Mouse (Mus musculus) lung, adult 2 months (tissue): ENCODE data around the gene Mrpl51. TPM values are rescaled to one million over a fixed set of nuclear protein-coding genes. Genes with fewer than 3 reads are reported as not detected.
A peak's percentile ranks its signal among the peaks of the same experiment; 100 is the strongest.

ENCODE experiments used
- DNase-seq: peaks from one replicate; pipeline ENCODE4 v3.0.0; 2022
- H3K4me1 ChIP-seq: fragments of 200-500 bp; 2 replicates; pipeline ENCODE4 v1.6.1; 2011; ENCODE audit warnings: low read length; ENCODE audit not compliant: control insufficient read depth, insufficient read depth
- H3K4me3 ChIP-seq: fragments of 200-500 bp; replicated peaks from 2 replicates; pipeline ENCODE3; 2011; ENCODE audit warnings: low read depth, mild to moderate bottlenecking, control low read depth, low read length; ENCODE audit errors: extremely low read depth
- CTCF ChIP-seq: fragments of 200-500 bp; IDR thresholded peaks from 2 replicates; pipeline ENCODE4 v1.5.1; 2011; ENCODE audit warnings: mild to moderate bottlenecking, low read length, control low read depth; ENCODE audit not compliant: insufficient read depth
- POLR2A ChIP-seq: fragments of 200-500 bp; IDR thresholded peaks from 2 replicates; pipeline ENCODE4 v1.6.1; 2011; ENCODE audit warnings: low read depth, mild to moderate bottlenecking, control low read depth, low read length, borderline replicate concordance; ENCODE audit errors: extremely low read depth
- WGBS: fragments of 180-500 bp; shearing (Covaris S2); methylation state at CpG from one replicate; pipeline ENCODE4 v1.1.7; 2018; 5-methylcytosine and 5-hydroxymethylcytosine counted together
- polyA plus RNA-seq: library from polyadenylated mRNA; depleted of rRNA; stranded (reverse); fragments of >200 nt; gene quantifications from 2 replicates; pipeline ENCODE4 v1.2.3, GENCODE M21; 2012

Mrpl51 gene
- polyA plus RNA-seq, 1 experiment, result 39.4 TPM

DNA sequence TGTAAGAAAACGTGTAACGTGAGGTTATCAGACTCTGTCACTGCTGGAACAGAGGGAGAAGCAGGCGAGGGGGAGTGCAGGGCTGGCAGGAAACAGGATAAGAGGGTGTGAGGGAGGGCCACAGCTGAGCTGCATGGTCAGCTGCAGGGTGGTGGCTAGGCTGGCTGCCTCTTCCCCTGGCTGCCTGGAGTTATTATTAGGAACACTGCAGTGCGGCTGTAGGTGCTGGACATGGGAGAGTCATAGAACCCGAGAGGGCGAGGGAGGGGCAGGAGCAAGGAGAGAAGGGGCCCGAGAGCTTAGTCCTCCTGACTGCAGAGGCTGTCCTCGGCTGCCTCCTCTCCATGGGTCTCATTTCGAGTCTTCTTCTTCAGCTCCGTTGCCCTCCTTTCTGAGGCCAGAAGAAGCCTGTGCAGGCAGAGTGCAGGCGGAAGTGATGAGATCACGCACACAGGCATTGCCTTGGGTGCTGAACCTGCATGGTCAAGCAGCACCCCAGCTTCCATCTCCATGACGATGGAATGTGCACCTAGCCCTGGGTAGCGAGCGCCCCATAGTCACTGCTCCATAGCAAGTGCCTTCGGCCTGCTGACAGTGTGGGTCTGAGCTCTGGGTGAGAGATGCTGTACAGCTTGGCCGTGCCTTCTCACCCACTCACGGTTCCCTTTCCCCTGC lies 43.2 kb upstream of the Mrpl51 start:
- peak; percentile 16 for DNase-seq
- peaks cover 21% of the 10 kb centered on the region for H3K4me1 ChIP-seq
- TF ChIP-seq CTCF, result no peak
- no peak for TF ChIP-seq POLR2A
- H3K4me3 ChIP-seq, result no peak overlapping the region
- 43% methylated on average over 18 of the region's 18 CpGs for WGBS

DNA sequence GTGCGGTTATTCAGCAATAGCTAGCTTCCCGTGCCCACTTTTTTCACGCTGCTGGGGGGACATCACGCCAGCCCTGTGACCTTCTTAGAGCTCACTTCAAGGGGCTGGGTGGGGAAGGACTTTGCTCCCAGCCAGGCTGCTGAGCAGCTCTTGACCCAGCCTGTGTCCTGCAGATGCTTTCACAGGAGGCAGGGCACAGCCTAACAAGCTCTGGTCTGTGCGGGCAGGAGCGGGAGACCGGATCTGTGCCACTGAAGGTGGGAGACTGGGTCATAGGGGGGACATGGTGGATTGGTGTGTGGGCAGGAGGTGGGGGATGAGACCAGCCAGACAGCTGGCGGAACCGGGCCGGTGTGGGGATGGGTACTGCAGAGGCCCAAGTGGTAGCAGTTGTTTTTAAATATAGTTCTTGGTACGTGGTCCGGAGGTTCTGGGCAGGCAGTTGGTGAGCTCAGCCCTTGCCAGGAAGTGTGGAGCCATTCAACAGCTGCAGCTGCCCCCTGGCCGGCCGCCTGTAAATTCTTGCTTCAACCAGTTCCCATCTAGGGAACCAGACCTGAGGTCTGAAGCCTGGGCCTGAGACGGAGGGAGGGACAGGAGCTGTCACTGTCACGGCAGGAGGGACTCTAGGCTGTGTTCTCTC lies 42.6 kb upstream of the Mrpl51 start:
- 47% methylated on average over 16 of the region's 16 CpGs for WGBS
- no peak for DNase-seq

DNA sequence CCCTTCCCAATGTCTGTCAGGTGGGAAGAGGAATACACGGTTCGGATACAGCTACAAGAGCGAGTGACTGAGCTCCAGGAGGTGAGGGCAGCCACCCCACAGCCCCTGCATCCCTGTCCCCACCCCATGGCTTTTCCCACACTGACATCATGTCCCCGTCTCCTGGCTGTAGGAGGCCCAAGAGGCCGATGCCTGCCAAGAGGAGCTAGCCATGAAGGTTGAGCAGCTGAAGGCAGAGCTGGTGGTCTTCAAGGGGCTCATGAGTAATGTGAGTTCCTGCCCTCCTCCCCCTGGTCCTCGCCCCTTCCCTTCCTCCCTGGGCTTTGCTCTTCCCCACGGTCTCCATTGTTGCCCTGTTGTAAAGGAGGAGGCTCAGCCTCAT lies 42.0 kb upstream of the Mrpl51 start:
- WGBS, result 56% methylated on average over 7 of the region's 7 CpGs
- DNase-seq, result no peak
- Histone ChIP-seq H3K4me1 (peaks cover 21% of the 10 kb centered on the region), H3K4me3 (no peak overlapping the region)
- TF ChIP-seq CTCF, result no peak
- no peak for TF ChIP-seq POLR2A

More for the DNA sequence above, 42.6 kb upstream of the Mrpl51 start:
- H3K4me1 ChIP-seq, result peaks cover 21% of the 10 kb centered on the region
- no peak overlapping the region for H3K4me3 ChIP-seq
- no peak for TF ChIP-seq POLR2A
- TF ChIP-seq CTCF, result no peak

DNA sequence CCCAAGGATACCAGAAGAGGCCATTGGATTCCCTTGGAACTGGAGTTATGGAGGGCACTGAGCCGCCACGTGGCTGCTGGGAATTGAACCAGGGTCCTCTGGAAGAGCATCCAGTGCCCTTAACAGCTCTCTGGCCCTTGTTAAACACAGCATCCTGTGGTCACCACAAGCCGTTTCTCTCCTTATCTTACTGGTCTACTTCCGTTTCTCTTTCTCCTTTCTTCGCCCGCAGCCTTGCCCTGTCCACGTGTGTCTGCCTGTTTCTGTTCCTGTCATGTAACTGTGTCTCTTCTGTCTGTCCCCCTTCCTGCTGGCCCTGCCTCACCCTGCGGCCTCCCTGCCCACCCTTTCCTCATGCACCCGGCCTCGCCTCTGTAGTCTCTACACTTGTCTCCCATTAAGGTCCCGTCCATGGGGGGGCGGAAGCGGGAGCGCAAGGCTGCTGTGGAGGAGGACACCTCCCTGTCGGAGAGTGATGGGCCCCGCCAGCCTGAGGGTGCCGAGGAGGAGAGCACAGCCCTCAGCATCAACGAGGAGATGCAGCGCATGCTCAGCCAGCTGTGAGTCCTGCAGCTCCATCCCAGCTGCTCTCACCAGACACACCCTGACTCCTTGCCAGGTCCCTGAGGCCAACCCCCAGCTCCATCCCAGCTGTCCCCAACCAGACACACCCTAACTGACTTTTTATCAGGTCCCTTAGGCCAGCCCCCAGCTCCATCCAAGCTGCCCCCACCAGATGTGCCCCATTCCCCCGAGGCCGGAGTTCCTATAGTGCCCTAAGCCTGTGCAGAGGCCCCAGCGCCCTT lies 39.2 kb upstream of the Mrpl51 start:
- Histone ChIP-seq H3K4me3 (no peak overlapping the region), H3K4me1 (peaks cover 17% of the 10 kb centered on the region)
- WGBS, result 75% methylated on average over 22 of the region's 22 CpGs
- no peak for TF ChIP-seq POLR2A
- no peak for TF ChIP-seq CTCF
- no peak for DNase-seq

DNA sequence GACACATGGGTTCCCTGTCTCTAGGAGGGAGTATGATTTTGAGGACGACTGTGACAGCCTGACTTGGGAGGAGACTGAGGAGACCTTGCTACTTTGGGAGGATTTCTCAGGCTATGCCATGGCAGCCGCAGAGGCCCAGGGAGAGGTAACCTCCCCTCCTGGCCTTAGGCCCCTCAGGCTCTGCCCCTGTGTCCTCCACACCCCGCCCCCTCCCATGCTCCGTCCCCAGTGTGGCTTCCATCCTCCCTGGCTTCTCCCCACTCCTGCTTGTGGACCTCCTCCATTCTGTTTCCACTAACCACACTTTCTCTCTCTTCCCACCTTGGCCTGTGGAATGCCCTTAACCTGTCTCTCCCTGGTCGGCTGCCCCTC lies 38.6 kb upstream of the Mrpl51 start:
- WGBS, result 82% methylated on average over 5 of the region's 5 CpGs
- TF ChIP-seq CTCF, result no peak
- TF ChIP-seq POLR2A, result no peak
- no peak for DNase-seq
- Histone ChIP-seq H3K4me1 (peaks cover 16% of the 10 kb centered on the region), H3K4me3 (no peak overlapping the region)

DNA sequence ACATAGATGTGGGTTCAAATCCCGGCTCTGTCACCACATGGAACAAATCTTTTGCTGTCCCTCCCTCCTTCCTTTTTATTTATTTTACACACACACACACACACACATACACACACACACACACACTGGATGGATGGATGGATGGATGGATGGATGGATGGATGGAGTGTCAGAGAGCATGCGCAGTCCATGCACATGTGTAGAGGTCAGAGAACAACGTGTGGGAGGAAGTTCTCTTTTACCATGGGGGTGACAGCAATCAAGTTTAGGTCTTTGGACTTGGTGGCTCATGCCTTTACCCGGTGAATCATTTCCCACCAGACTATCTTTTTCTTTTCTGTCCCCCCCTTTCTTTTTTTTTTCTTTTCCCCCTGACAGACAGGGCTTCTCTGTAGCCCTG lies 37.9 kb upstream of the Mrpl51 start:
- no peak for DNase-seq
- Histone ChIP-seq H3K4me3 (no peak overlapping the region), H3K4me1 (peaks cover 10% of the 10 kb centered on the region)
- 87% methylated on average over 4 of the region's 4 CpGs for WGBS
- TF ChIP-seq POLR2A (no peak), CTCF (no peak)

DNA sequence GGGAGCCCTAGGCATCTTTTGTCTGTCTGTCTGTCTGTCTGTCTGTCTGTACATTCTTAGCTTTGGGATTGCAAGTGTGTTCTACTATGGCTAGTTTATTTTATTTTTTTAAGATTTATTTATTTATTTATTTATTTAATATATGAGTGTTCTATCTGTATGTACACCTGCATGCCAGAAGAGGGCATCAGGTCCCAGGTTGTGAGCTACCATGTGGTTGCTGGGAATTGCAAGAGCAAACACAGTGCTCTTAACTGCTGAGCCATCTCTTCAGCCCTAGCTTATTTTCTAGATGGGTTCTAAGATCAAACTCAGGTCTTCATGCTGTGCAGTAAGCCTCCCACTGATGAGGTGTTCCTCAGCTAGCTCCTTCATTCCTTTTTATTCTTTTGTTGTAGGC lies 37.1 kb upstream of the Mrpl51 start:
- Histone ChIP-seq H3K4me3 (no peak overlapping the region), H3K4me1 (peaks cover 3% of the 10 kb centered on the region)
- TF ChIP-seq POLR2A (no peak), CTCF (peak; percentile 32; the same call in 1 of the 2 replicates)
- DNase-seq, result no peak

DNA sequence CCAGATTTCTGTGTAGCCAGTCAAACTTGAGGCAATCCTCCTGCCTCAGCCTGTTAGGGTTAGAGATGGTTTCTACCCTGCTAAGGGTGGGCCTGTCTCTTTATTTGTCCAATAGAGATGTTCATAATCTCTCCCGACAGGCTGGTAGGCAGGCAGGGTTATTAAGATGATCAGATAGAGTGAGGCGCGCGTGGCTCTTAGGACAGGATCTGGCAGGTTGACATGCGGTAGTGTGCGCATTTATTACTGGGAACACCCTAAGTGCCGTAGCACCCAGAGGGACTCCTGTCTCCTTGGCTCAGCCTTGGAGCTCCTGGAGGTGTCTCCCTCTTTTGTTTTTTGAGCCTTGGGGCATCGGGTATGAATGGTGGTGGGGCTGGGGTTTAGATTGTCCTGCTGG lies 36.3 kb upstream of the Mrpl51 start:
- 82% methylated on average over 8 of the region's 8 CpGs for WGBS
- TF ChIP-seq CTCF (no peak), POLR2A (no peak)
- Histone ChIP-seq H3K4me3 (no peak overlapping the region), H3K4me1 (no peaks in the 10 kb centered on the region)
- no peak for DNase-seq

DNA sequence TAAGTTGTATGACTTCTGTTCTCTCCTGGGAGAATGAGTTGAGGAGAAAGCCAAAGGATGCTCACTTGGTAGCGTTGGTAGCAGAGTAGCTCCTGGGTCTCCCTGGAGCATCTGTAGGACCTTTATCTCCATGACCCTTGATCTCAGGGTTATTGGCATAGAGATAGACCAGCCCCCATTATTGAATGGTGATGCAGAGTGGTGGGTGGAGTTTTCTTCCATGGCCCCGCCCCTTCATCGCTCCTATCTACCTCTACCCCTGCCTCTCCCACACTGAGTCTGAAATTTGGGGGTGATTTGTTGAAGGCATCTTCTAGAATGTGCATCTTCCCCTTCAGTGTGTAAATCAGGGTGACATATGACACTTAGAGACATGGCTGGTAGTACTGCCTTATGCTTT lies 35.1 kb upstream of the Mrpl51 start:
- no peak for DNase-seq
- no peak overlapping the region for H3K4me3 ChIP-seq
- H3K4me1 ChIP-seq, result no peaks in the 10 kb centered on the region
- 82% methylated on average over 3 of the region's 3 CpGs for WGBS
- TF ChIP-seq POLR2A (no peak), CTCF (no peak)
